Mouse (Mus musculus) cerebellum, adult 2 months (tissue): ENCODE data around the gene Pigv.
"Not testable (repeated sequence)": the region's sequence is repeated elsewhere in the genome, so short reads cannot be mapped to it uniquely, and the experiment has no call there.

Experiments used
- CTCF ChIP-seq: fragments of 200-500 bp; IDR thresholded peaks from 2 replicates; pipeline ENCODE4 v1.5.1; 2011; ENCODE audit warnings: low read depth, mild to moderate bottlenecking, control low read depth, low read length, moderate library complexity, borderline replicate concordance; ENCODE audit not compliant: insufficient read depth
- POLR2A ChIP-seq: fragments of 200-500 bp; IDR thresholded peaks from 2 replicates; pipeline ENCODE4 v1.6.1; 2011; ENCODE audit warnings: low read length, control low read depth, borderline replicate concordance; ENCODE audit not compliant: insufficient read depth

DNA sequence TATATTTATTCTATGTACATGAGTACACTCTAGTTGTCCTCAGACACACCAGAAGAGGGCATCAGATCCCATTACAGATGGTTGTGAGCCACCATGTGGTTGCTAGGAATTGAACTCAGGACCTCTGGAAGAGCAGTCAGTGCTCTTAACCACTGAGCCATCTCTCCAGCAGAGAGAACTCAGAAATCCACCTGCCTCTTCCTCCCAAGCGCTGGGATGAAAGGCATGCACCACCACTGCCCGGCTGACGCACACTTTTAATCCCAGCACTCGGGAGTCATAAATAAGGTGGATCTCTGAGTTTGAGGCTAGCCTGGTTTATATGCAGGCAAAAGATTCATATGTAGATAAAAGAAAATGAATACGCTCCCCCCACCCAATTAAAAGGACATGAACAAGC lies 23.0 kb downstream of the Pigv start:
- not testable (repeated sequence) for TF ChIP-seq POLR2A, CTCF
